Mouse (Mus musculus): ENCODE measurements around the gene Spata33.
"Not testable (repeated sequence)": the region's sequence is repeated elsewhere in the genome, so short reads cannot be mapped to it uniquely, and the experiment has no call there.

Gene Spata33

DNA sequence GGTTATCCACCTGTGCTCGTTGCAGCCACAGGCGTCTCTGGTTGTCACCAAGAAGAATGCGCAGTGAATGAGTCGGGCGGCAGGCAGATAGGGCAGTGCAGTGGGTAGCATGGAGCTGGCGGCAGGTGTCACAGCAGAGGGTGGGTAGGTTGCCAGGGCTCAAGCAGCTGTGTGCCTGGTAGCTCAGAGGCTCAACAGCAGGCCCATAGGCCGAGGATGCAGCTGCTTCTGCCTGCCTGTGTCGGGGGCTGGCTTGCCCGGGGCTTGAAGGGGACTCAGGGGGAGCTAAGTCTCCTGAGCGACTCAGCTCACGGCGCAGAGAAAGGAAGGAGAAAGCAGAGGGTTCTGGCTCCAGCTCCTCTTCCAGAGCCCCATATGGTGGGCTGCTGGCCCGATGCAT is 20.7 kb downstream of the Spata33 start:
- no peak for DNase-seq (ENCODE audit: low spot score)

DNA sequence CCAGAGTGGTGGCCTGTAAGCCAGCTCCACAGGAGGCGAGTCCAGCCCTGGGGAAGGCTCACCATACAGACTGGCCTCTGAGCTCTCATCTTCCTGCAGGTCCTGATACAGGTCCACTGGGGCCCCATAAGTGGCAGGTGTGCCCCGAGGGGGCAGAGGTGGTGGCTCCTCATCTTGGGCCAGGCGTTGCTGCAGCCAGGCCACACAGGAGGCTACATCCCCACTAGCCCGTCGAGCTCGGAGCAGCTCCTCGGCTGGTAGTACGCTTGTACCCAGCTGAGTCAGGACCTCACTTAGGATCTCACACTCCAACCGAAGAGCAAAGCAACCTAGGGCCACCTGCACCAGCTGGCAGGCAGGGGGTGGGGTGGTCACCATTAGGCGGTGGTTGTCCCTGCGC is 21.1 kb downstream of the Spata33 start:
- DNase-seq (ENCODE audit: low spot score): no peak

DNA sequence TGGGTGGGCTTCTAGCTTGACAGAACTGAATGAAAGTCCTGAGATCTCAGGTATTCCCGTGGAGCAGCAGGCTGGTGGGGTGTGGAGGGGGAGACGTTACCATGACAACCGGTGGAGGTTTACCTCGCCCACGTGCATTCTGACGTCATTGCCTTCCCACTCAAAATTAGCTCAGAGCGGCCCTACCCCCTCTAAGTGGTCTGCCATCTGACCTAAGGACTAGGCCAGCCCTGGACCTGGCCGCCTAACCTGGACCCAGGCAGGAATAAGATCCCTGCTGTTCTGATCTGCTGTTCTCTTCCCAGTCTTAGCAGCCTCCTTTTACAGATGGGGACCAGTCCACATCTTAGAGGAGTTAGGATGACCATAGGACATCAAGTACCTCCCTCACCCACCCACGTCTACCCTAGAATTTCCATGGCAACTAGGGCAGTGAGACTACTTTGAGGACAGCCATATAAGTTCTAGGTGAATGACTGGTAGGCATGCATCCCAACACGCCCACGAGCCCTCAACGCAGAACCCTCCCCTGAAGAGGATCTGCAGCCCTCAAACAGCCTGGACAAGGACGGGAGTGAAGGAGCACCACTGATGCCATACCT is 22.4 kb downstream of the Spata33 start:
- DNase-seq (ENCODE audit: low spot score): peak; percentile 11

- DNase-seq (ENCODE audit: low spot score): peak; percentile 95
These were observed 23.2 kb downstream of the Spata33 start, which contains the start of gene Spata2l for GRCm38 (mm10) chr8:123235520-123236497. Gene Spata2l (minus strand): TSS chr8:123236233.

- DNase-seq (ENCODE audit: low spot score): no peak
These were observed 26.8 kb downstream of the Spata33 start for GRCm38 (mm10) chr8:123239398-123239797.

DNA sequence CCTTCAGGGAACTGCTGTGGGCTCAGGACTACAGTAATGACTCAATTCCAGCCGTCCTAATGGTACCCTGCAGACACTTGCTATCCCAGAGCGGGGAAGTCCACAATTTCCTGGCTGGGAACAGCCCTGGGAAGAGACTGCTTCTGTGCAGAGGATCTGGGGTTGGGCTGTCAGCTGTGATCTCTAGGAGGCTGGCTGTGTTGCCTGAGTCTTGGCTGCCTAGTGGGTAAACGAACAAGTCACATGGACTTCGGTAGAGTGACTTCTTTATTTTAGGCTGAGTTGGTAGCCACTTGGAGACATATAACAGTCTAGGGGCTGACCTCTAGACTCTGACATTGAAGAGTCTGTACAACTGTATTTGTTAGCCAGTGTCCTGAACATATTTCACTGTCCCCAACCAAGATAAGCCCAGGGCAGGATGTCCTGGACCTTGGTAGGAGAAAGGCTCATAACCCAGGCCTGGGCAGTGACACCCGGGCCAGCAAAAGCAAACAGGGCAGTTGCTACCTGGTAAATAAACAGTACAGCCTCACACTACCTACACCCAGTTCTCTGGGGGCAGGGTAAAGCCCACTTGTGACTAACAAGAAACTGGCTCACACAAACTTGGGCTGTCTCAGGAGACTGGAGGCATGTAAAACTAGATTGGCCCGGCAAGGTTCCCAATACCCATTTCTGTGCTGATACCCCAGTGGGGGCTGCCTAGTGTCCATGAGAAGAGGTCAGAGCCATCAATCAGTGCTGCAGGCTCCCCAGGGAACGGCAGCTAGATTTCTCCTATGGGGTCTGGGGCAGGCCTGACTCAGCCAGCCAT is 29.7 kb downstream of the Spata33 start:
- no peak for DNase-seq (ENCODE audit: low spot score)

- DNase-seq (ENCODE audit: low spot score): no peak
These were observed 30.4 kb downstream of the Spata33 start for GRCm38 (mm10) chr8:123243053-123243452.

DNA sequence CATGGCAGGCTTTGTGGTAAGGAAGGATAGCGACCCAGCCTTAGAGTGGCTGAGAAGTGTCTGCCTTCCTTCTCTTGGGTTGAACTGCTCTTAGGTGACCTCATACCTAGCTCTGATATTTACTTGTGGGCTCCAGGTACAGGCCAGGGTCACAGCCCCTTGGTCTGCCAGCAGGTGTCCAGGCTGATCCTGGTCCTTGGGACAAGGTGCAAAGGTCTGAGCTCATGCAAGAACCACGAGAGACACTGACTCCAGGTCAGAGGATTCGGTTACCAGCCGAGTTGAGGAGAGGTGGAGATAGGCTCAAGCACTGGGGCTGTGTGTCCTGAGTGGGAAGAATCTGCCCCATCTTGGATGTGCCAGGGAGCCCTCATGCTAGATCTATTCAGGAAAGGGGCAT is 31.8 kb downstream of the Spata33 start:
- no peak for DNase-seq (ENCODE audit: low spot score)

- no peak for DNase-seq (ENCODE audit: low spot score)
These were observed 32.9 kb downstream of the Spata33 start for GRCm38 (mm10) chr8:123245543-123245942.

DNA sequence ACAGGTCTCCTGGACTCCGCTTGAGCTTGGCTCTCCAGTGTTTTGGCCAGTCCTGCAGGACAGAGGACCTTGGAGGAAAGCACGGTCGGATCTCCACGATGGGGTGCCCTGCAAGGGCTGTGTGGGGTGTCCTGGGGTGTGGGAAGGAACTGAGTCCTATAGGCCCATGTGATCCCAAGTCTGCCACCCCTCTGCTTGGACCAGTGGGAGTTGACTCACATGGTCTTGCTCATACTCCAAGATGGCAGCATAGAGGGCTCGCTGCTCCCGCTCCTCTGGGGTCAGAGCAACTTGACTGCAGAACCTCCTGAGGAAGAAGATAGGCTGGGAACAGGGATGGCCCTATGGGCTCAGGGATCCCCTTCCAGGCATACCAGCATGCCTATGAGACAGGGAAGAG is 35.1 kb downstream of the Spata33 start:
- DNase-seq (ENCODE audit: low spot score): no peak

DNA sequence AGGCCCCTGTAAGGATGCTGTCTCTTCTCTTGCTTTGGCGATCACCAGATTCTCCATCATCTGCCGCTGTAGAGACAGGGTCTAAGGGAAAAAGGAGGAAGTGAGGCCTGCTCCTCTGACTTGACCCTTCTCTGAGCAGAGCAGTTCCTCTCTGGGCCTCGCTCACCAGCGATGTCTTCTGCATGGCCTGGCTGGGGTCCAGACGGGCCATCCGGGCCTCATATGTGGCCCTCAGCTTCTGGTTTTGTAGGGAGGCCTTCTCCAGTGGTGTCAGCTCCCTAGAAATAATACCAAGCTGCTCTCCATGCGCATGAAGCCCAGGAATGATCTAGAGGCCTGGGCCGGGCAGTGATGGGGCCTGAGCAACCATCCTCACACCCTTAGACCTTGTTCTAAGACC is 36.0 kb downstream of the Spata33 start:
- DNase-seq (ENCODE audit: low spot score): no peak

GRCm38 (mm10) chr8:123250940-123251339 is 38.3 kb downstream of the Spata33 start:
- no peak for DNase-seq (ENCODE audit: low spot score)

GRCm38 (mm10) chr8:123252925-123253324 is 40.3 kb downstream of the Spata33 start:
- DNase-seq (ENCODE audit: low spot score): no peak

GRCm38 (mm10) chr8:123253451-123254098 is 40.9 kb downstream of the Spata33 start:
- DNase-seq (ENCODE audit: low spot score): peak; percentile 29

DNA sequence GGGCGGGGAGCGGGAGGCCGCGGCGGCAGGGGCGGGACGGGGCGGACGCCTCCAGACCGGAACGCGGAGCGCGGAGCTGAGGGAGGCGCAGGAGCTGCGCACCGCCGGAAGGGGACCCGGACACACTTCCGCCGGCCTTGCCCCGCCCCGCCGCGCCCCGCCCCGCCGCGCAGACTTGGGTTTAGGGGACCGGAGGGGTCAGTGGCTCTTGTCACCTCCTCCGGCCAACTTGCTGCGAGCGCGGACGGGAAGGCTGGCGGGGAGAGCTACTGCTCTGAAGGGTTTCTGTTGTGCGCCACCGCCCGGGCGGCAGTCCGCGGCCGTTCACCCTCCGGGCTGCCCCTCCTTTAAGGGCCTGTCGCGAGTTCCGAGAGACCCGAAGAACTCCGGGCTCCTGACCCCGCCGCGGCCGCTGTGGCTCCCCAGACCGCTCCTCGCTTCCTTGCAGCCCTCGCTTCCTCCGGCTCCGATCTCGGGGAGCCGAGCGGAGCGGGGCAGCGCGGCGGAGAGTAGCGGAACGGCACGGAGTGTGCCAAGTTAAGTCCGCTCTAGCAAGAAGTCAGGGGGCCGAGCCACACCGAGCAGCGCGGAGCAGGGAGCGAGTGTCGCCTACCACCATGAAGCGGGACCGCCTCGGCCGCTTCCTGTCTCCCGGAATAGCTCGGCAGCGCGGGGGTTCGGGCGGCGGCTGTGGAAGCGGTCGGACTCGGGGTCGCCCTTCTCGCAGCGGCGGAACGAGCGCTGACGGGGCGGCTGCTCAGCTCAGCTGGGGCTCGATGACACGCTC is 41.7 kb downstream of the Spata33 start, which contains the start of the genes Zfp276 and Vps9d1:
Zfp276 (plus strand) TSS at position 97 of the 787 bp plus-strand sequence.
Vps9d1 (minus strand) TSS at position 250 of the 787 bp plus-strand sequence.
- DNase-seq (ENCODE audit: low spot score): peak; percentile 88

DNA sequence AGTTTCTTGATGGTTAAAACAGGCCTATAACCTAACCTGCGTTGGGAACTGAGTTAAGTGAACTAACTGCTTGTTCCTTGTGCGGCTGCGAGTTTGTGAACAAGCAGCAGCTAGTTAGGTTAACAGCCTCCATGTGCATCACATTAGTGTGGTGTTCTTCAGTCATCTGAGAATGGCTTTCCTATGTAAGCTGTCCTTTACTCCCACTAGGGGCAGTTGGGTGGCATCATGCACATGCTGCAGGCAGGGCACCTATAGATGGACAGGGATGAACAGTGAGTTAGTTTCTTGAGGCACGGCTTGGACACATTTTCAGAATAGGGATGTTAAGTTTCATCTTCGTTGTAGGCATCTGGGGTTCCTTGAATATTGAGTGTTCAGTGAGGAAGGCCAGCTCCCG is 42.5 kb downstream of the Spata33 start:
- DNase-seq (ENCODE audit: low spot score): no peak

DNA sequence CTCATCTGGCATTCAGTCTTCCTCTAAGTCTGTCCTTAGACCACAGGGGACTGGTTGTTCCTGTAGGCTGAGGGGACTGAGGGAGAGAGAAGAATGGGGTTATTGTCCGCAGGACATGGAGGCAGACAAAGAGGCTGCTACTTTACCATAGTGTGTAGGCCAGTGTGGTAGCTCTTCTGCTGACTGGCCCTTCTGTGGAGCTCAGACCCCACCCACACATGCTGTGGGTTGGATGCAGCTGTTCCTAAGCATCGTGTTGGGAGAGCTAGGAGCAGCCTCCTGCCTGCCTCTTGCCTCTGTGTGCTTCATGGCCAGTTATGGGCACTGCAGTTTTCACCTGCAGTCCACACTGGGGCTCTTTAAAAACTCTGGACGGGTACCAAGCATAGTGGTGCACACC is 44.5 kb downstream of the Spata33 start:
- no peak for DNase-seq (ENCODE audit: low spot score)

DNA sequence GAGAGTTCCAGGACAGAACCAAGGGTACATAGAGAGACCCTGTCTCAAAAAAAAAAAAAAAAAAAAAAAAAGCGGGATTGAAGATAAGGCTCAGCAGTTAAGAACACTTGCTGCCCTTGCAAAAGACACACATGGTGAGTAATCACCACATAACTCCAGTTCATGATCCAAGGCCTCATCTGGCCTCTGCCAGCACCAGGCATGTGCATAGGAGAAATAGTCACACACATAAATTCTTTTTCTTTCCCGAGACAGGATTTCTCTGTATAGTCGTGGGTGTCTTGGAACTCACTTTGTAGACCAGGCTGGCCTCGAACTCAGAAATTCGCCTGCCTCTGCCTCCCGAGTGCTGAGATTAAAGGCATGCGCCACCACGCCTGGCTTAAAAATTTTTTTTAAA is 45.0 kb downstream of the Spata33 start:
- DNase-seq (ENCODE audit: low spot score): not testable (repeated sequence)

GRCm38 (mm10) chr8:123267926-123268656 is 55.5 kb downstream of the Spata33 start:
- peak; percentile 34 for DNase-seq (ENCODE audit: low spot score)

GRCm38 (mm10) chr8:123271147-123271546 is 58.5 kb downstream of the Spata33 start:
- no peak for DNase-seq (ENCODE audit: low spot score)
